Mouse (Mus musculus): ENCODE data around the gene Spag9.

Spag9 gene

DNA sequence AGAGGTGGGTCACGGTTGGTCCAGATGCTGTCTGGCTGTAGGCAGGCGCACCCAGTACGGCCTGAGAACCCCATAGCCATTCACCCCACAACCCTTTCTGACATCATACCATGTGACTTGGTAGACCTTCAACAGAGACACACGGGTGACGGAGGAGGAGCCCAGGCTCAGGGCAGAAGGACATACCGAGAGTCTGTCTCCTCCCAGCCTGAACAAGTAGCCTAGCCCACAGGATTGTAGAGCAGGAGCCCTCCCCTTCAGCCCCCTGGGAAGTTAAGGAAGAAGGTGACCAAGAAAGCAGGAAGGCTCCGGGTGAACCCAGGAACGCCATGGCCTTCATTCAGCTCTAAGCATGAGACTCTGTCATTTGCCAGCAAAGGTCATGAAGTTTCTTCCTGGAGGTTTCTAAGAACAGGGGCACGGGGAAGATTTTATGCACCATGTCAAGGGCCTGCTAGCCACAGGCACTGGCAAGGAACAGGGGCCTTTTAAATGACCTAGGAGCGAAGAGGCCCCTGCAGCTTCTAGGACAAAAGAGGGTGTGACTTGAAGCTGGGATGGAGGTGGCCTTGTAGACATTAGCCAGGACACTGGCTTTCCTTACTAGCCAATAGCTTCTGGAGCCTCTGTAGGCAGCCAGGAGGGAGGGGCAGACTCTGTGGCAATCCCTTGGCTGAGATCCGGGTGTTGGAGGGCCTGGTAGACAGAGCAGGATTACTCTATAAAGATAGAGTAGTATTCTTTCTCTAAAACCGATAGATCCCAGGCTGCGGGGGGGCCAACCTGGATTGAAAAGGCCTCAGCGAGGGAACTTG, 163.4 kb downstream of the Spag9 start:
- DNase-seq, result peak; percentile 86 to 88

DNA sequence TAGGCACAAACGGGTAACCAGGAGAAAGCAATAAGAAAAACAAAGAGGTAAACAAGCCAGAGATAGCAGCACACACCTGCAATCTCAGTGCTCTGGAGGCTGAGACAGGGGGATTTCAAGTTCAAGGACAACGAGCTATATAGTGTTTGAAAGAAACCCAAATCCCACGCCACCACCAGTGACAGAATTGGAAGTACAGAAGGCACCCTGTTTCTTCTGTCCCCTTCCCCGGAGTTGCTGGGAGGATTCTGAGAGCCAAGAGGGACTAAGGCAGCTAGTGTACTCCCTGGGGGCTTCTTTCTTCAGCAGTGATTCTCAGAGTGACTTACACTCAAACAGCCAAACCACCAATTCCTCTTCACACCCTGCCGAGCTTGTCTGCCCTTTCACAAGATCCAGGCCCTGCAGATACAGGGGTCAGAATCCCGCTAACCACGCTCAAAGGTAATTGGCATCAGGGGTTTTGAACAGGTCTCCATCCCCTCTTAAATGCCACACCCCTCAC, 164.1 kb downstream of the Spag9 start:
- no peak for DNase-seq

DNA sequence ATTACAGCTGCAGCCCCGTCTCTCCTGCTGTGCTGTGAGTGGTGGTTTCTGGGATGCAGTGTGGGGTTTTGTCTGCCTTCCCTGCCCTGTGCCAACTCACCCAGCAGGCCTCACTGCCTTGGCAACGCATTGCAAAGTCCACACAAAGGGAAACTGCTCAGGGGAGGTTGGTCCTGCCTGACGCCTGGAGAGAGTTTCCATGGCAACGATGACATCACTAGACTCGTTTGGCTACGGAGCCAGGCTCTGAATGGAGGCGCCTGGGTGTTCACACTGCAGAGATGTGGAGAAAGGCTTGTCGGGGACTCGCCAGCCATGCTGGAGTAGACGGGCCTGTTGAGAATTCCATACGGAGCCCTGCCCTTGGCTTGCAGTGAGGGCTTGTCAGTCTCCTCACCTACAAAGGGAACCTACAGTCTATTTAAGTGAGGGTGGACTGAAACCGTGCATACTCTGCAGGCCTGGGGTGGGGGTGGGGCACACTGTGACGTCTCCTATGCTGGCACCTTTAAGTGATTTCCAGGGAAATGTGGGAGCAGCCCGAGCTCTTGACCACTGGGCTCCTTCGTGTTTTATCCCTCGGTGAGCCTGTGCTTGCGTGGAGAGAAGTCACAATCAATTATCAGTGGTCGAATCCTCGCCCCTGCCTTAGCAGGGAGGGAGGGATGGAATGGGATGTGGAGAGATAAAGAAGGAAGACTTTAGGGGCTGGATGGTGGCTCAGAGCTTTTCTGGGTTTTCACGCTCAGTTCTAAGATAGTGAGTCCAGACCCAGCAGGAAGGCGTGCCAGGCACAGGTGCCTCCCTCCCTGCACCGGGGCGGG, 164.8 kb downstream of the Spag9 start:
- peak; percentile 90 to 94 for DNase-seq

GRCm38 (mm10) chr11:94161267-94161646, 165.4 kb downstream of the Spag9 start:
- peak; percentile 83 to 88 for DNase-seq

DNA sequence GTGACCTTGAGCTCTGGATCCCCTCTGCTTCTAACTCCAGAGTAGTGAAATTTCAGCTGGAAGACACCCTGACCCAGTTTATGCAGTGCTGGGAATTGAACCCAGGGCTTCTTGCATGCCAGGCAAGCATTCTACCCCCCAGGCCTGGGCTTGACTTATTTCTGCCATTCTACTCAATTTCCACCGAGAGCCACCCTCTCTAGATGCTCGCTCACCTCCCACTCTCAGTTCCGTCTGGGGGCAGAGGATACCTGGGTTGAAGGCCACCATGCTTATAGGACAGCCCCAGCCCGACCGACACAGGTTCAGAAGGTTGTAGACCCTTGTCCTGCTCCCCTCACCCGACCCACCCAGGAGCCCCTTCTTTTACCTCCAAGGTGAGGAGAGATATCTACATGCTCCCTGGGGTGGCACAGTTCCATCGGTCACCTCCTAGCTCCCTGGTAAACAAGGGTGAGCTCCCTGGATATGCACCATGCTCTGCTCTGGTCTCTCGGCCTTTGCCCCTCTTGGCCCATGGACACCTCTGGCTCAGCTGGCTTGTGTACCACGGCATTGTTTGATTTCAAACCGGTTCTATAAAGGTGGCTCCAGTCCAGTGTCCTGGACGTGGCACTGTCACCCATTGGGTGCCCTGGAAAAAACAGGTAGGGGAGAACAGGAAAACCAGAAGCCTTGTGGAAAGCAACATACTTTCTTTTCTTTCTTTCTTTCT, 166.1 kb downstream of the Spag9 start:
- DNase-seq, result peak; percentile 76 to 85

DNA sequence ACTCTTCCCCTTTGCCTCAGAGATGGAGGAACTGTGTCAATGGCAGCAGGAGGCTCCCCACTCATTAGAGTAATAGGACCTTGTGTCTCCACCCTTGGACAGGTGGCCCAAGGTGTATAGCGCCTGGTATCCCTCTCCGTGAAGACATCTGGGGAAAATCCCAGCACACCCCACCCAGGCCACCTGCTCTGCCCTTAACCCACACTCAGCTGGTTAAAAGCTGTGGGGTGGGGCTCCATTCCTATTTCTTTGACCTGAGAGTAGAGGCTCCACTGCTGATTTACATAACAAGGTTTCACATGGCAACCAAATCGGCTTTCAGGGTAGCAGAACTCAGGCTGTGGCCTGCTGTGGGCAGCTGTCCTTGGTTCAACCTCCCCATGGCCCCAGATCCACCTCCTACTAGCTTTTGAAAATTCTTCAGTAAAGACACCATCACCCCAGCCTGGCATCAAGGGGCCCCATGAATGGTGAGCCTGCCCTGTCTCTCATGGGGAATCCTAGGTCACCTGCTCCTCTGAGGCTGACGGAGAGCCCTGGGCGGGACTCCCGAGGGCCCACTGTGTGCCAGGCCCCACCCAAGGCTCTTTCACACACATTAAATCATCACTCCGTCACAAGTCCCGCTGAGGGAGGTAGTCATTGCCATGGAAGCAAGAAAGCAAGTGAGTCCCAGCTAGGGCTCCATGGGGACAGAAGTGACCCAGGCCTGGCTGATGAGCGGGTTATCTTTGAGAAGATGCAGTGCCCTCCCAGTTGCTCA, 167.3 kb downstream of the Spag9 start:
- DNase-seq, result peak; percentile 31 to 52

GRCm38 (mm10) chr11:94165745-94166144, 169.9 kb downstream of the Spag9 start:
- DNase-seq, result no peak

DNA sequence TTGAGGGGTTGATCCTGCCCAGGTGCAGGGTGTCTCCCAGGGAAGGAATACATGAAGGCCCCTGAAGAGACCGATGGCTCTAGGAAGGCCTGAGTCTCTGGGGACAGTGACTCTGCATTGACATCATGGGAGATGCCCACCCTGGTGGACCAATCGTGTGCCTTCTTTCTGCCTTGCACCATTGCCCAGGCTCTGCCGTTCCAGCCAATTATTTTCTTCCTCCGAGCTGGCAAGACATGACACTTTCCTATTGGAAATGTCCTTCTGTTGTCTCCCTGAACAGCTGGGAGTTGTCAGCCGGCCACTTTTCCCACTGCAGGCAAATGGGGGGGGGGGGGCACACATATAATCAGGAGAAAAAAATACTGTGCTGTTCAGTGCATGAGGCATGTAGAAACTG, 172.3 kb downstream of the Spag9 start:
- peak in 1 of 2 experiments; percentile 29 for DNase-seq

- DNase-seq, result no peak
These were observed 173.7 kb downstream of the Spag9 start for GRCm38 (mm10) chr11:94169596-94169995.

GRCm38 (mm10) chr11:94171691-94172090, 175.8 kb downstream of the Spag9 start:
- DNase-seq, result peak; percentile 34 to 48

- peak; percentile 76 to 83 for DNase-seq
These were observed 176.3 kb downstream of the Spag9 start for GRCm38 (mm10) chr11:94172186-94172585.

- DNase-seq, result no peak
These were observed 177.8 kb downstream of the Spag9 start for GRCm38 (mm10) chr11:94173726-94174146.

GRCm38 (mm10) chr11:94175288-94175687, 179.4 kb downstream of the Spag9 start:
- DNase-seq, result no peak

All from lung, adult 18-20 months (tissue).